Mouse (Mus musculus) erythroid progenitor cell, adult 5-6 weeks (primary cell): ENCODE measurements around the gene Casp3. TPM values are rescaled to one million over a fixed set of nuclear protein-coding genes. Genes with fewer than 3 reads are reported as not detected.
A peak's percentile ranks its signal among the peaks of the same experiment; 100 is the strongest.
"Not testable (repeated sequence)": the region's sequence is repeated elsewhere in the genome, so short reads cannot be mapped to it uniquely, and the experiment has no call there.

Source experiments
- ATAC-seq: replicated peaks from 2 replicates; pipeline ENCODE4 v1.8.0; 2016; ENCODE audit warnings: moderate number of reproducible peaks, mild to moderate bottlenecking, moderate TSS enrichment, inconsistent platforms; ENCODE audit not compliant: poor library complexity, low FRiP score, severe bottlenecking
- total RNA-seq, 2 experiments: library from RNA; stranded (forward) in 1 of 2; stranded (reverse) in 1 of 2; fragments of 150-400 nt in 1 of 2; fragments of 186-747, 209-891 nt in 1 of 2; gene quantifications; 2 replicates each; pipeline versions ENCODE4 v1.2.3 to v1.2.4; 2015 to 2017; ENCODE audit warnings: low replicate concordance in 2 of 2

The Casp3 gene
- total RNA-seq (2015; ENCODE audit: low replicate concordance) (16.8 and 19.1 TPM in 2 replicates), total RNA-seq (2017; ENCODE audit: low replicate concordance) (23.0 and 32.5 TPM in 2 replicates)

DNA sequence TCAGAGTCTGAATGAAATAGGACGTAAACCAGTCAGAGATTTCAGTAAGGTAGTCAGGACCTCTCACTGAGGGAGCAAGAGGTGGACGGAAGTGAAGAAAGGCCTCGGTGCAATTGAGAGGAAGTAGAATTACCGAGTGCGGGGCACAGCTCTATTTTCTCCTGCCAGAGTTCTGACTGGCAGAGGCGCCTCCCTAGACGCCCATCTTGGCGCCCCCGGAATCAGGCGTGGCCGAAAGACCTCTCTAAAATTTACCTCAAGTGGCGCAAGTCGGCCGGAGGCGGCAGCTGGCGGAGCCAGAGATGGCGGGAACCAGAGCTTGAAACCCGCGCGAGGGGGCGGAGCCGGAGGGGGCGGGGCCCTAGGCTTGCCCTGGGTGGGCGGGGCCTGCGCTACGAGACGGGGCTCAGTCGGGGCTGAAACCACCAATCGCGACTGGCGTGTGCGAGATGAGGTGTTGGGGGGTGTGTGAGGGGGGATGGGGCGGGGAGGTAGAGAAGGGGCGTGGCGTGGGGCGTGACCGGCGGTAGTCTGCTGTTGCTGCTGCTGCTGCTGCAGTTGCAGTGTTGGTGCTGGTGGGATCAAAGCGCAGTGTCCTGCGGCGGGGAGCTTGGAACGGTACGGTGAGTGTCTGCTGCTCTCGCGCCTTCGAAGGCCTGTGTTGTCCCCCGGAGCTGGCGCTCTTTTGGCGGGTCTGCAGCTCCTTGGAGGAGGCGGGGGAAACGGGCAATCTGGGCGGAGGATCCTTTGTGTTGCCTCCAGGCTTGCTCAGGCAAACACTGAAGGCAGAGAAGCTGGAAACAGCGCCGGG is at the start of gene Casp3, which contains the start of gene Primpol:
Gene Casp3 (plus strand): TSS at position 413 of the 811 bp plus-strand sequence.
Gene Primpol (minus strand): TSS at position 334 of the 811 bp plus-strand sequence.
- ATAC-seq, result peak; percentile 82

DNA sequence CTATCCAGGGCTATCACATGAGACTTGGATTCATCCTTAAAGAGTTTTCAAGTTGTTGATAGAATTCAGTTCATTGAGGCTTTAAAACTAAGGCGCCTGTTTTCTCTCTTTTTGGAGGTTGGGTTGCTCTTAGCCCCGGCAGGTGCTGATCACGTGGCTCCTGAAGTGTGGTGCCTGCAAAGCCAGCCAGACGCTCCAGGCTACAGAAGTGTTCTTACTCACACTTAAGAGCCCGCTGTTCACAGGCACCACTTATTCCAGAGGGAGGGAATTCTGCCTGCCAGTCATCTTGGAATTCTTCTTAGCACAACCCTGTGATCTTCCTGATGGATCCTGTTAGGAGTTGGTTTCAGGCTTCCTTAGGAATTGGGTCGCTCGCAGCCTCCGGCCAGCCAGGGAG is 49.1 kb upstream of the Casp3 start:
- ATAC-seq, result no peak

DNA sequence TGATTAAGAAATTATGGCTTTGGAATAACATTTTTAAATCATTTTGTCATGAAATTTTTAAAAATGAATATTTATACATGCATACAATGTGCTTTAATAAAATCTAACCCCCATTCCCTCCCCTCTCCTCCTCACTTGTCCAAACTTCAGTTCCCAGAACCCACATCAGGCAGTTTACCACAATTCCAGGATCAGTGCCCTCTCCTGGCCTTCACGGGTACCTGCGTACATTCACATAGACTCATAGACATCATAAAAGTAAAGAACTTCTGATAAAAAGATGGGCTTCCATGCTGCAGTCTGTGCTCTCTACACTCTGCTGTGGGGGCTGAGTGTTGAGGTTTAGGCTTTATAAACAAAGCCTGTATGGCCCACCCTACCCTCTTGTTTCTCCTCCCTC is 48.1 kb upstream of the Casp3 start:
- 0 out of 2 replicates have a peak, but pooled peaks have one; percentile 51 for ATAC-seq

DNA sequence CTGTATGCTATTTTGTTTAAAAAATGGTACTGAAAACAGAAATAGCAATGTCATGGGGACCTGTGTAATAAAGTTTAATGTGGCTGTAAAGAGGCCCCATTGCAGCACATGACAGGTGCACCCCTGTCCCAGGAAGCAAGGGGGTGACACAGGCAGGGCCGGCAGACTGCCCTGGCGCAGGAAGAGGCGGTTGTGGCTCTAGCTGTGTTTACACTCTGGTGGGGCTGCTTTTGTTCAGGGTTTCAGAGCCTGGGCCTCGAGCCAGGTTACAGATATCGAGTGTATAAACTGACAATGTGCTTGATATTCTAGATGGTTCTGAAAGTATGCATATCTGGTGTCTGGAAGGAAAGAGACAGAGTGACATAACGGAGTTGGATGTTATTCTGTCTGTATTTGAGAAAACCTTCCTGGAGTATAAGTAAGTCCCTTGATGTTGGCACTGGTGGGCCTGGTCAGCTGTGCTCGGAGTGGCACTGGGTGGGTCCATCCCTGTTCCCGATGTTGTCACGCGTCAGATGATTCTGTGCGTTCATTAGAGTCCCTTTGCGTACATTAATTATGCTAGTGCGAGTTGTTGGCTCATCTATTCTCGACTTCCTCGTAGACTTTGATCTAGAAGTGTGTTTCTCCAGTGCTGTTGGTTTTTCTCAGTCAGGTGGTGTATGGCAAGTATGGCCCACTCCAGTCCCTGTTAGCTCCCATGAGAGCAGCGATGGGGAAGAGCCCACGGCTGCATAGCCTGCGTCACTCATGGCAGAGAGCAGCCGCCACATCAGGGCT is 47.2 kb upstream of the Casp3 start:
- no peak for ATAC-seq

DNA sequence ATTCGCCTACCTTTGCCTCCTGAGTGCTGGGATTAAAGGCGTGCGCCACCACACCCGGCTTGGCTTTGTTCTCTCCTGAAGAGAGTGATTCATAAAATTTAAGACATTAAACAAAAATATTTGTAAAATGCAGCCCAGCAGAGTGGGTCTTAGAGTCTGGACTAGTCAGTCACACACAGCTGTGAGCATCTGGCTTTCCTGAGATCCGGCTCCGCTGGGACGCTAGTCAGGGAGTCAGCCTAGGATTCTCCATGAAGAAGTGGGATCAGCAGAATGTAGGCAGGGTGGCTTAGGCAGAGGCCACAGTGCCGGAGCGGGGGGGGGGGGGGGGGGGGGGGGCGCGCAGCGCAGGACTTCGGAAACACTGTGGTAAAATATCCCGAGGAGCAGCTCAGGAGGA is 46.4 kb upstream of the Casp3 start:
- no peak for ATAC-seq

DNA sequence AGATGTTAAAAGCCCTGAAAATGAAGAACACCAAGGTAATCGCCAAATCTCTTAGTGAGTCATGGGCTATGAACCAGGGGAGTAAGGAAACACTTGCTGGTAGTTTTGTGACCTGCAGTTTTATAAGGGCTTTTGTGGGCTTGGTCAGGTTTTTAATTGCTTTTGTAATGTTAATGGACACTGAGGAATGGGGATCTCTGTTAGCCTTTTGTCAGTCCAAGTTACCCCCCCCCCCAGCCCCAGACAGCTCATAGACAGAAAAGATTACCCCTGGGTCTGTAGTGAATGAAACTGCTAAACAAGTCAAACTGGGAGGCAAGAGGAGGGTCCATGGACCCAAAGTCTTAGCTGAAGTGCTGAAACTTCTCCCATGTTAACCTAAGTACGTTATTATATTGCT is 43.6 kb upstream of the Casp3 start:
- no peak for ATAC-seq

DNA sequence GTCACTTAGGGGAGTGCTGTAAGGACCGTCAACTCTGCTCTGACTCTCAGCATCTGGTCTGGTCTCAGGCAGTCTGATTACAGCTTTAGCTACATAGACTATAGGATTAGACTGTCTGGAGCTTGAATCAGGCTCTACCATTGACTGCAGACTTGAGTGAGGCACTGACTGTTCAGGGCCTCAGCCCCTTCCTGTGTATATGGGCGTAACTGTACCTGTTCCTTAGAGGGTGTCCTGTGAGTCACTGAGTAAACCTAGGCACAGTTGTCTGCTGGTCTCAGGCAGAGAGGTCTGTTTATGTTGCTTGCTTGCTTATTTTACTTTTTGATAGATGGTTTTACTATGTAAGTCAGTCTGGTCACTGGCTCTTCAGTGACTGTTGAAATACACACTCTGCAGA is 43.1 kb upstream of the Casp3 start:
- no peak for ATAC-seq

DNA sequence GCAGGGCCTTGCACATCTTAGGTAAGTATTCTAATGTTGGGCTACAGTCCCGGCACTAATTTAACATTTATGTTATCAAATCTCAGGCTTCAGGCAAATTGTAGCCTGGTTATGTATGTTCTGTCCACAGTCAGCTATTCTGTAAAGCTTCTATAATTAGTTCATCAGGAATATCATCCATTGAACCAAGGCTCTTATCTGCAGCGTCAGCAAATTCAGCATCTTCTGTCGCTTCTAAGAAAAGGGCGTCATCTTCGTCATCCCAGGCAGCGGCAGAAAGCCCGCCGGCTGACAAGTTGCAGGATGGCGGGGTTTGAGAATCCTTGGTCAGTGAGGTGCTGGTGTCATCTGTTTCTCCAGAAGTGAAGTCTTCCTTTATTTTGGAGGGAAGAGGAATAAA is 38.3 kb upstream of the Casp3 start:
- no peak for ATAC-seq

DNA sequence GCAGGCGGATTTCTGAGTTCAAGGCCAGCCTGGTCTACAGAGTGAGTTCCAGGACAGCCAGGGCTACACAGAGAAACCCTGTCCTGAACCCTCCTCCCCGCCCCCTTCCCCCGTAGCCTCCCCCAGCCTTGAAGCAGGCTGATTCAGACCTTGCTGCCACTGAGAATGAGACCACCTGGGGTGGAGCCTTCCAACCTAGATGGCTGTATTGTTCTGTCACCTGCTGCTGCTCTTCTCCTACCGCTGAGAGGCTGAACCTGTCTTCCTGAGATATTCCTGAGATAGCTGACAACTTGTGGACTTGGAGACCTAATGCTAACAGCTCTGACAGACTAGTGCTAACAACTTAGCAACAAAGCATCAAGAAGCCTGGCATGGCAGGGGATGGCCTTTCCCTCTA is 32.8 kb upstream of the Casp3 start:
- not testable (repeated sequence) for ATAC-seq

DNA sequence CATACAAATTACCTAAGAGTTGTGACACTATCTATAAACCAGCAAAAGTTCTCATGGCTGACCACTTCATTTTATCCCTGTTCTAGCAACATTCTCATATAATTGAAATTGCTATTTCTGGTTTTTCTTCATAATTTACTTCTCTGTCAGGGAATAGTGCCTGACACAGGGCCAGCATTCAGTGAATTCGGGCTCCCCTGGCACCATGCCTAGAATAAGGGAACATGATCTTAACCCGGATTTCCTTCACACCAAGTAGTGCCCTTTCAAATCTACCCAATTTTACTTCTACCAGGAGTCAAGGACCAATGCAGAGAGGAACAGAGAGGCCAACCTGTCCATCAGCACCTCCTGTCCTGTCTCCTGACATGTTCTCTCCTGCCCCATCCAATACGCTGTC is 31.5 kb upstream of the Casp3 start:
- no peak for ATAC-seq

DNA sequence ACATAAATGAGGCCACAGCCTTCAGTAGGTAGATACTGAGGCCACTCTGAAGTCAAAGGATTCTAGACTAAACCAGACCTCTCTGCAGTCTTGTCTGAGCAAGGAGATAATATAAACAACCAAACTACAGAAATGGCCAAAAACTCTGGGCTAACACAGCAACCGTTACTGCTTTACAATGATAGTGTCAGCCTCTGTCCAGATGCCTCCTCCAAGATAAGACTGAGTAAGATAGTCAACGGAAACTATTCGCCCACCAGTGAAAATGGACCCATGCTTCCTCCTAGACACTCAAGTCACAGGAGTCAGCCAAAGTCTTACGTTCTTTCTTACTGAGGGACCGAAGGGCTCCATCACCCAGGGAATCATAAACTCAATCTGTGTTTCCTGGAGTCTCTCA is 29.2 kb upstream of the Casp3 start:
- peak; percentile 69 for ATAC-seq

DNA sequence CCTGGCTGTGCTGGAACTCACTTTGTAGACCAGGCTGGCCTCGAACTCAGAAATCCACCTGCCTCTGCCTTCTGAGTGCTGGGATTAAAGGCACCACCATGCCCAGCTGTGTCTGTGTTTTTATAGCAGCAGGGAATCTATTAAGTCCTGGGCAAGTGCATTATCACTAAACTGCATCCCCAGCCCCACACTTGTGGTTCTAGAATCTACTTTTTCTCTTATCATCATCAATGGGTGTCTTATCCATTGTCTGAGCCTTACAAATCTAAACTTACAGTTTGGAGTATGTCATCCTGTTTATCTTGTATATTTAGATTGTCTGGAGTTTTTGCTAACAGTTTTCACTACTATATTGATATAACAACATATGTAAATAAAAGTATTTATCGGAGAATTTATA is 28.4 kb upstream of the Casp3 start:
- no peak for ATAC-seq

DNA sequence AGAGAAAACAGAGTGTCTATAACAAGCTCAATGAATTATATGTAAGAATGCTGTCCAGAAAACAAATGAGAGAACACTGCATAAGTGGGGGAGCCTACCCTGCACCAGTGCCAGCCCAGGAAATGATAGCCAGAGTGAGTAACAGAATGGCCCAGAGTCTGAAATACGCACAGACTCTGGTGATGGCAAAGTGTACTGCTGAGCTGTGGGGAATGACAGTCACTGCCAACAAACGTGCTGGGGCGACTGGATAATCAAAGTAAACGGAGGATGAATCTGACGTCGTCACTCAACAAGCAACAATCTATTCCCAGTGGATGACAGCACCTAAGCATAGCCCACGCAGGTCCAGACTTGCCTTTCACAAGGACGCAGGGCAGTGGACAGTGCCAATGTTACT is 24.0 kb upstream of the Casp3 start:
- no peak for ATAC-seq

DNA sequence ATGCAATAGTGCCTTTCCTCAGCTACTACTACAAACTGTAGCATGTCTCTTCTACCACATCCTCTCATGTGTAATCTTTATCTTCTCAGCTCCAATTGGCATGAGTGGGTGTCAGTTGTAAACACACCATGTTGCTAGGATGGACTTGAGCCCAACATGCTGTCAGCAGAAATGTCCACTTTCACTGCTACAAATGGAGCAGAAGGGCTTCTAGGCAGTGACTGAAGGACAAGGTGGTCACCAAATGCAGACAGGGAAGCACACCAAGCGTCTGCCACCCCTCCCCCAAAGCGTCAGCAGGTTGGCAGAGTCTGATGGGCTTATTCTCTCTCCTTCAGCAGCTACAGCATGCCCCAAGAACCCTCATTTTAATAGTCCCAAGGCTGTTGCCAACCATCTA is 23.3 kb upstream of the Casp3 start:
- ATAC-seq, result no peak

DNA sequence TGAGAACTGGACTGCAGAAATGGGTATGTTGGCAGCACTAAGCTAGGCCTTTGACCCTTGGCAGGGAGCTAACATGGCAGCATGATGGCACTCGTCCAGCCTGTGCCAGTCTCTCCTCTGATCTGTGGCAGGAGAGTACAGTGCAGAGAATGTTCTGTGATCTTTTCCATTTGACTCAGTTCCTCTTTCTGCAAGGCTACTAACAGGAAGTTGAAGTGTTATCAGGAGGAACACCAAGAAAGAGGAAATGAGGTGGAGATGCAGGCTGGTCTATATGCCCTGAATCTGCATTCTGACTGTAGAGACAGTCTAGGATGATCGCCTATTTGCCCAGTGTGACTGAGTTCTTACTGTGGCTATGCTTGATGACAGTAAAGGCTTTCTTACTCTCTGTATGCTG is 21.5 kb upstream of the Casp3 start:
- ATAC-seq, result no peak

DNA sequence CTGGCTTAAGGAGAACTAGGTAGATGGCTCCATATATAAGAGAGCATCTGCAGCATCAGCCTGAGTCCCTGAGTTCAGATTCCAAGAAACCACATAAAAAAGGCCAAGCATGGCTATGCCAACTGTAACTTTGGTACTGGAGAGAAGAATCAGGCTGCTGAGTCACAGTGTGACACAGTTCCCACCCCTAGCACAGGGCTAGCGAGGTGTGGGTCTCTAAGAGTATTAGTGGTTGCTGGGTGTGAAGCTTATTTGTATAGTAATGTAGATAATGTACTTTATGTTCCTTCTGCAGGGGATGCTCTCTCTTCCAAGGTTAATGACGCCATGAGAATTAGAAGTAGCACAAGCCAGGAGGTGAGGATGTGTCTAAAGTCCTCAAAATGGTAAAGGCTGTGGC is 20.6 kb upstream of the Casp3 start:
- ATAC-seq, result no peak

DNA sequence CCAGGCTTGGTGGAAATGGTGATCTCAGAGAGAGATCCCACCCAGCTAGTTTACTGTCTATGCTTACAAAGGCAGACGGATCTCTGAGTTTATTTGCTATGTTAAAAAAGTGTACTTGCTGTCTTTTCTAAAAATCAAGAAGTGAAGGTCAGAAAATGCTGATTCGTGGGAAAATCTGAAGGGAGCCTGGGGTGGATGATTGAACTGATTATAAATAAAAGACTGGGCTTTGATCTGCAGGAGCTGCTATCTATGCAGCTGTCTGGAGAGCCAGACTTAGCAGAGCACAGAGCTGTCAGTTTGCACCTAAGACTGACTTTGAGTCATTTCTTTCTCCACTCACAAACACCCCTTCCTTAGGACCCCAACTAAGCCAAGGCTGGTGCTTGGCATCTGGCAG is 19.7 kb upstream of the Casp3 start:
- no peak for ATAC-seq

DNA sequence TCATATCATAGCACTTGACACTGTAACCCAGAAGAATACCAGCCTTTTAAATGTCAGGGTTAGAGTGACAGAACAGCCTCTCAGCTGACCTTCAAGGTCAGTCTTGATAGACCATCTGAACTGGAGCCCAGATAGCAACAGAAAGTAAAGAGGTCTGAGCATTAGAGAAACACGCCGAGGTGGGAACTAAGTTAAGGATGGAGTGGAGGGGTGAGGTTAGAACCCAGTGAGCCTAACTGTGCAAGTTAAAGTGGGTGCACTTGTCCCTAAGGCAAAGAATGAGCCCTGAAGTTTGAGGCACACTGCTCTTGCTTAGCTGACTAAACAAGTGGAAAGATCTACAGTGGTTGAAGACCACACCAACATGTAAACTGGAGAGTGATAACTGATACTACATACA is 19.0 kb upstream of the Casp3 start:
- ATAC-seq, result no peak

DNA sequence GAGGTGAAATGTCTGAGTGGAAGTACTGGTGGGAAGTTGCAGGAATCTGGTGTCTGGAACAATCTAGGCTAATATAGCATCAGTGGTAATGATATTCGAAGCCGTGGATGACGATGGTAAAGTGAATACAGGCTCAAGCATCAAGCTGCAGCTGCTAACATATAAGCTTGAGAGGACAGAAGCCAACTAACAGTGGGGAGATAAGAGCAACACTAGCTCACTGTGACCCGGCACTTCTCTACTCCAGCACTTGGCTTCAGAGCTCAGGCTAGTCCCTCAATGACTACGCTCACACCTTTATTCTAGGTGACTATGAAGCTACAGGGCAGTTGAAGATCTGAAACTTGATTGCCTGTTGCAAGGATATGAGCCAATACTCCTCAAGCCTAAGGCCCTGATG is 18.3 kb upstream of the Casp3 start:
- ATAC-seq, result 0 out of 2 replicates have a peak, but pooled peaks have one; percentile 28

DNA sequence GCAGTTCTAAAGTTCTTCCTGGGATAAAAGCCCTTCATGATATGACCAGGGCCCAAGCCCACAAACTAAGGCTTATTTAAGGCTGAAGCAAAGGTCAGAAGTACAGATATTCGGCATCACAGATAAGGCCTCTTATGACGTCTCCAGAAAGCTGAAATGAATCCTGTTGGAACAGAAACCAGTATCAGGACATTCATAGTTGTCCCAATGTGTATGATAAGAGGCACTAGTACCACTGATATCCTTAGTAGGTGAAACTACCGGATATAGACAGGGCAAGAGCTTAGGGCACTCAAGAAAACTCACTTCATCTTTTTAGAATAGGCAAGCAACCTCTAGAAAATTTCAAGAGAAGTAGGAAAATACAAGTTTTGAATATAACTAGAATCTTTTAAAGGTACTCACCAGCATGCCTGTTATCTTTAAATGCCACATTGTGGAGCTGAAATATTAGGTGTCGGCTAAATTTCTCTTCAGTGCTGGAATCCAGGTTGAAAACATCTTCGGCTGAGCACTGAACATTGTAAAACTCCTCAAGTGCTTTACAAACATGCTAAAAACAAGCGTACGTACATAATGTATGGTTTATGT is 17.7 kb upstream of the Casp3 start:
- ATAC-seq, result 0 out of 2 replicates have a peak, but pooled peaks have one; percentile 8
